12 mouse cellular contexts compared by ENCODE assay signal in genomic region chr6:50777827-50778226, GRCm38 (mm10).
DNase-seq lines count a peak whose midpoint lies in the region; ATAC-seq lines count a peak whose summit lies in the region.
"Had no signal": no experiment of that assay in that cellular context is flagged by ENCODE, and none has a peak within 500 bp of the region (broad histone marks: within the 10 kb centered on the region; RNA-seq: fewer than 3 reads in every experiment).

No protein-coding gene starts in this region.

- peak overlapping the region; percentile 92 for H3K27ac ChIP-seq in forebrain, embryonic 13.5 days
- peak overlapping the region; percentile 56 for H3K27ac ChIP-seq in limb, embryonic 12.5 days
- no peak overlapping the region for H3K27ac ChIP-seq in liver, embryonic 12.5 days
- H3K27ac ChIP-seq: liver, embryonic 14.5 days had no signal

- WGBS in forebrain, embryonic 13.5 days: 10% methylated on average over 4 of the region's 4 CpGs
- WGBS in limb, embryonic 12.5 days: 42% methylated on average over 4 of the region's 4 CpGs
- 69% methylated on average over 4 of the region's 4 CpGs for WGBS in liver, embryonic 12.5 days (ENCODE audit: insufficient replicate concordance)

- peak; percentile 22 to 24 for DNase-seq in layer of hippocampus, postnatal 14 days (ENCODE audit: low spot score in 2 of 2)
- no peak for DNase-seq in layer of hippocampus, adult 9-10 months (ENCODE audit: low spot score)
- peak; percentile 52 for DNase-seq in retina, postnatal 1 day
- no peak for DNase-seq in right cerebral cortex, postnatal 25 days
- no peak for DNase-seq in frontal cortex, adult 2 months (ENCODE audit: extremely low spot score in 1 of 2, low spot score in 1 of 2)
- DNase-seq: cerebellum, adult 9-11 months; spleen, adult 18-20 months; thymus, postnatal 25 days had no signal

- H3K36me3 ChIP-seq in forebrain, embryonic 13.5 days (ENCODE audit: poor library complexity, severe bottlenecking): no peaks in the 10 kb centered on the region
- H3K36me3 ChIP-seq in limb, embryonic 12.5 days: no peaks in the 10 kb centered on the region
- H3K36me3 ChIP-seq in liver, embryonic 12.5 days: no peaks in the 10 kb centered on the region

- peaks cover 8% of the 10 kb centered on the region; the same call in 1 of the 2 replicates for H3K27me3 ChIP-seq in forebrain, embryonic 13.5 days
- 0 out of 2 replicates have a peak, but pooled peaks cover 9% of the 10 kb centered on the region for H3K27me3 ChIP-seq in limb, embryonic 12.5 days
- no peaks in the 10 kb centered on the region for H3K27me3 ChIP-seq in liver, embryonic 12.5 days (replicated peaks)

- ATAC-seq in forebrain, embryonic 13.5 days: peak; percentile 16; the same call in 1 of the 2 replicates
- ATAC-seq in limb, embryonic 12.5 days (ENCODE audit: insufficient number of reproducible peaks, insufficient read depth, low FRiP score, low TSS enrichment, low read depth): no peak
- ATAC-seq in liver, embryonic 12.5 days: no peak

- H3K4me1 ChIP-seq in forebrain, embryonic 13.5 days: peaks cover 40% of the 10 kb centered on the region
- peaks cover 37% of the 10 kb centered on the region for H3K4me1 ChIP-seq in limb, embryonic 12.5 days (replicated peaks)
- H3K4me1 ChIP-seq in liver, embryonic 12.5 days: no peaks in the 10 kb centered on the region

- H3K4me2 ChIP-seq in forebrain, embryonic 13.5 days: peak overlapping the region; percentile 46
- no peak overlapping the region for H3K4me2 ChIP-seq in limb, embryonic 12.5 days
- H3K4me2 ChIP-seq in liver, embryonic 12.5 days: no peak overlapping the region

- H3K4me3 ChIP-seq in forebrain, embryonic 13.5 days: no peak overlapping the region
- no peak overlapping the region for H3K4me3 ChIP-seq in limb, embryonic 12.5 days (replicated peaks)
- no peak overlapping the region for H3K4me3 ChIP-seq in liver, embryonic 12.5 days

- no peak overlapping the region for H3K9ac ChIP-seq in forebrain, embryonic 13.5 days
- no peak overlapping the region for H3K9ac ChIP-seq in limb, embryonic 12.5 days (replicated peaks)
- no peak overlapping the region for H3K9ac ChIP-seq in liver, embryonic 12.5 days
- H3K9ac ChIP-seq: liver, embryonic 14.5 days had no signal

- no peaks in the 10 kb centered on the region for H3K9me3 ChIP-seq in forebrain, embryonic 13.5 days (replicated peaks)
- H3K9me3 ChIP-seq in limb, embryonic 12.5 days: no peaks in the 10 kb centered on the region
- H3K9me3 ChIP-seq in liver, embryonic 12.5 days (replicated peaks): no peaks in the 10 kb centered on the region

Comparison
In these comparisons a context has a peak if more than half of its experiments do, and no peak if none do; other contexts are left out.
1. DNase-seq: peak in layer of hippocampus, postnatal 14 days (2 of 2) and retina, postnatal 1 day (single experiment); none in layer of hippocampus, adult 9-10 months (single experiment), right cerebral cortex, postnatal 25 days (single experiment) and frontal cortex, adult 2 months (0 of 2).